Mouse (Mus musculus): ENCODE results near the gene Olfr370. TPM values are rescaled to one million over a fixed set of nuclear protein-coding genes. Genes with fewer than 3 reads are reported as not detected.

Gene Olfr370
- total RNA-seq, 1 experiment = not detected

DNA sequence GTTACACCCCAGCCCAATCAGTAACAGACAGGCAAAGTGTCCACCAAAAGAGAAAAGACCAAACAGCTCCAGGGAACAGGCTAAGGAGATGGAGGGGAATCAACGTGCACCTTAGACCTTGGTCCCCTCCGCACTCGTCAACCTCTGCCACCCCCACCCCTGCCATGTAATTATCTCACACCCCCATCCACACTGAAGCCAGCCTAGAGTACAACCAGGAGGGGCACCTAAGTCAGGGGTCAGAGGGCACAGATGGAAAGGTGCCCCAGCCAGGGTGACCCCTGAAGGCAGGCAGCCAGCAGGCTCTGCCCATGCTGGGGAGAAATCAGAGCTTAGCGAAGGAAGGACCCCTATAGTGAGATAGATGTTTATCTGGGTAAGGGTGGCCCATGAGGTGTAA lies 41.3 kb downstream of the Olfr370 start:
- Histone ChIP-seq H3K4me3 (ENCODE audit: insufficient read depth in 1 of 2, low read depth in 1 of 2, low read length in 2 of 2, poor library complexity in 1 of 2, severe bottlenecking in 1 of 2) (no peak overlapping the region), H3K9ac (ENCODE audit: insufficient read depth, low read depth, low read length, poor library complexity, severe bottlenecking) (no peak overlapping the region), H3K36me3 (ENCODE audit: control insufficient read depth, insufficient read depth, low read length, poor library complexity, severe bottlenecking) (peaks cover 18% of the 10 kb centered on the region), H3K4me1 (ENCODE audit: control insufficient read depth in 2 of 2, insufficient read depth in 2 of 2, low read length in 2 of 2, poor library complexity in 1 of 2) (peaks cover 4 to 48% of the 10 kb centered on the region in 2 experiments; a peak in 3 of 4 replicates), H3K27ac (ENCODE audit: insufficient read depth, low read depth, low read length, poor library complexity, severe bottlenecking) (no peak overlapping the region), H3K9me3 (ENCODE audit: control insufficient read depth, insufficient read depth, low read depth, low read length) (no peaks in the 10 kb centered on the region)
- no peak for DNase-seq (ENCODE audit: low read depth, low spot score)
- in situ Hi-C loops (cut with MboI; ENCODE audit: low sequenced_read_pairs in 2 of 2, unreplicated experiment in 2 of 2) = no loop called here
- TF ChIP-seq CHD2 (IDR thresholded peaks at IDR 0.05; ENCODE audit: low read depth, low read length) = no peak
- TF ChIP-seq ZC3H11A (IDR thresholded peaks at IDR 0.05; ENCODE audit: borderline replicate concordance, low read depth, low read length) = no peak
- TF ChIP-seq ZNF384 (IDR thresholded peaks at IDR 0.05; ENCODE audit: low read depth, low read length) = no peak
- TF ChIP-seq HCFC1 (IDR thresholded peaks at IDR 0.05; ENCODE audit: borderline replicate concordance, insufficient read depth, low read length) = no peak
- TF ChIP-seq MAFK (IDR thresholded peaks at IDR 0.05; ENCODE audit: insufficient read depth, low read depth, low read length) = no peak

DNA sequence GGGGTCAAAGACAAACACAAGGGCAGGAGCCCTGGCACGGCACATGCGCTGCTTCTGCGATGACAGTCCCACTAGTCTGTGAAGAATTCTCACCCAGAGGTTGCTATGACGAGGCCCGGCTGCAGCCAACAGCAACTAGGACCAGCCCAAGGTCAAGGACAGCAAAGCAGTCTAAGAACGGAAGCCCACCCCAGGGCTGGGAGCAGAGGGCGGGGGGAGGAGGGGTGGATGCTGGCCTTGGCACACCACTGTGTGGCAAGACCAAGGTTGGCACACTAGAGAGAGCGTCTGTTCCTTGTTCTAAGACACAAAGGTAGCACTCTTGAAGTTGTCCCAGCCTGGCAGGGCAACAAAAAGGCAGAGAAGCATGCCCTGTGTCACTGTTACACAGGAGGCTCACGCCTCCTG lies 41.8 kb downstream of the Olfr370 start:
- in situ Hi-C loops (cut with MboI; ENCODE audit: low sequenced_read_pairs in 2 of 2, unreplicated experiment in 2 of 2) = no loop called here

DNA sequence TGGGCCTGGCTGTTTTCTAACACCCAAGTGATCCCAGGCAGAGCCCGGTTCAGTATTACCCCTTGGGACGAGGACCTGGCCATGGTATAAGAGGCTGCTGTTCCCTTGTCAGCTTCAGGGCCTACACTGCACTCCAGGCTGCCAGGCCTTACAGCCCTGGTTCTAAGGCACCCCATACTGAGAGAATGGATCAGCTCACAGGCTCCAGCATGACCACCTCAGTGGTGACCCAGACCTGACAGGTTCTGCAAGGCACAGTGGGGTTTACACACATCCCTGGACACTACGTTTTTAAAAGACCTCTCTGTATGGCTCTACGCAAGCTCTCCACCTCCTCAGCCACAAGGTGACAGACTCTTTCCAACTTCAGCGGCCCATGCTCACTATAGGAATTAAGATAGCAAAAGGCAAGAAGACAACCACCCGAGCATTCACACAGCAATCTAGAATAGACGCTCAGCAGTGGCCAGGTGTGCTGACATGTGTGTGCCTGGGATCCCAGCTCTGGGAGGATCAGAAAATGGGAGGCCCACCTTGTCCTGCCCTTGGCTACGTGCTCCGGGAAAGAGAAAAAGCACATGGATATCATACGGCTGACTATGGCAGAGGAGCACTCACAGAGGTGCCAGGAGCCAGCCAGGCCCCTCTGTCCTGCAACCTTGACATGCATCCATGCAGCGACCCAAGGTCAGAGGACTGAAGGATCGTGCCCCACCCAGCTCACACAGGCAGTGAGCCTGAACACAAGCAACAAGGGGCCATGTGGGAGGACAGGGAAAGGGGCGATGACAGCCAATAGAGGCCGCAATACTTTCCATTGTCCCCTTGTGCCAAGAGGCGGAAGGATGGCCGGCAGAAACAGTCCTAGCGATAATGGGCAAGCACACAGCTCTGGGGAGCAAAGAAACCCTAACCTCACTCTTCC lies 42.8 kb downstream of the Olfr370 start:
- in situ Hi-C loops (cut with MboI; ENCODE audit: low sequenced_read_pairs in 2 of 2, unreplicated experiment in 2 of 2) = no loop called here
- TF ChIP-seq ZC3H11A (IDR thresholded peaks at IDR 0.05; ENCODE audit: borderline replicate concordance, low read depth, low read length) (no peak), CHD2 (IDR thresholded peaks at IDR 0.05; ENCODE audit: low read depth, low read length) (no peak), MAFK (IDR thresholded peaks at IDR 0.05; ENCODE audit: insufficient read depth, low read depth, low read length) (no peak), HCFC1 (IDR thresholded peaks at IDR 0.05; ENCODE audit: borderline replicate concordance, insufficient read depth, low read length) (no peak), ZNF384 (IDR thresholded peaks at IDR 0.05; ENCODE audit: low read depth, low read length) (no peak)
- H3K4me3 ChIP-seq (ENCODE audit: insufficient read depth in 1 of 2, low read depth in 1 of 2, low read length in 2 of 2, poor library complexity in 1 of 2, severe bottlenecking in 1 of 2) = no peak overlapping the region
- H3K9me3 ChIP-seq (ENCODE audit: control insufficient read depth, insufficient read depth, low read depth, low read length) = no peaks in the 10 kb centered on the region
- H3K27ac ChIP-seq (ENCODE audit: insufficient read depth, low read depth, low read length, poor library complexity, severe bottlenecking) = no peak overlapping the region
- peaks cover 4 to 50% of the 10 kb centered on the region in 2 experiments; a peak in 3 of 4 replicates for H3K4me1 ChIP-seq (ENCODE audit: control insufficient read depth in 2 of 2, insufficient read depth in 2 of 2, low read length in 2 of 2, poor library complexity in 1 of 2)
- H3K9ac ChIP-seq (ENCODE audit: insufficient read depth, low read depth, low read length, poor library complexity, severe bottlenecking) = no peak overlapping the region
- H3K36me3 ChIP-seq (ENCODE audit: control insufficient read depth, insufficient read depth, low read length, poor library complexity, severe bottlenecking) = peaks cover 5% of the 10 kb centered on the region; the same call in 1 of the 2 replicates
- DNase-seq (ENCODE audit: low read depth, low spot score) = no peak

More for the DNA sequence above, 41.8 kb downstream of the Olfr370 start:
- Histone ChIP-seq H3K27ac (ENCODE audit: insufficient read depth, low read depth, low read length, poor library complexity, severe bottlenecking) (no peak overlapping the region), H3K9me3 (ENCODE audit: control insufficient read depth, insufficient read depth, low read depth, low read length) (no peaks in the 10 kb centered on the region), H3K36me3 (ENCODE audit: control insufficient read depth, insufficient read depth, low read length, poor library complexity, severe bottlenecking) (peaks cover 14% of the 10 kb centered on the region; the same call in 1 of the 2 replicates), H3K9ac (ENCODE audit: insufficient read depth, low read depth, low read length, poor library complexity, severe bottlenecking) (no peak overlapping the region), H3K4me1 (ENCODE audit: control insufficient read depth in 2 of 2, insufficient read depth in 2 of 2, low read length in 2 of 2, poor library complexity in 1 of 2) (peaks cover 4 to 50% of the 10 kb centered on the region in 2 experiments; a peak in 3 of 4 replicates), H3K4me3 (ENCODE audit: insufficient read depth in 1 of 2, low read depth in 1 of 2, low read length in 2 of 2, poor library complexity in 1 of 2, severe bottlenecking in 1 of 2) (no peak overlapping the region)
- no peak for TF ChIP-seq ZNF384 (IDR thresholded peaks at IDR 0.05; ENCODE audit: low read depth, low read length)
- no peak for TF ChIP-seq MAFK (IDR thresholded peaks at IDR 0.05; ENCODE audit: insufficient read depth, low read depth, low read length)
- TF ChIP-seq CHD2 (IDR thresholded peaks at IDR 0.05; ENCODE audit: low read depth, low read length) = no peak
- no peak for TF ChIP-seq HCFC1 (IDR thresholded peaks at IDR 0.05; ENCODE audit: borderline replicate concordance, insufficient read depth, low read length)
- TF ChIP-seq ZC3H11A (IDR thresholded peaks at IDR 0.05; ENCODE audit: borderline replicate concordance, low read depth, low read length) = no peak
- DNase-seq (ENCODE audit: low read depth, low spot score) = no peak

DNA sequence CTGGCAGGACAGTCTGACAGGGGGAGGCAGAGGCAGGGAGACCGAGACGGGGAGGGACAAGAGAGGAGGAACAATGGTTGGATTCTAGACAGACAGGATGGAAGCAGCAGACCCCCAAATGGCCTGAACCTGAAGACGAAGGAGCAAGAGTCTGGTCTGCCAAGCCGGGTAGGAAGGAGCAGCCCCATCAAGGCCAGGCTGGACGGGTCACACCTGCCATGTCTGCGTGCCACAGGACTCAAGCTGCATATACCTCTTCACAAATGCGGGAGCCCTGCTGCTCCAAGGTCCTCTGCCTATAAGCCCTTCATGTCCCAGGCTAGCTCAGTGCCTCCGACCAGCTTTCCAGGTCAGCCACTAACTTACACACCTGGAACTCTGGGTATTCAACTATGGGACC lies 44.1 kb downstream of the Olfr370 start:
- Histone ChIP-seq H3K9ac (ENCODE audit: insufficient read depth, low read depth, low read length, poor library complexity, severe bottlenecking) (no peak overlapping the region), H3K27ac (ENCODE audit: insufficient read depth, low read depth, low read length, poor library complexity, severe bottlenecking) (no peak overlapping the region), H3K9me3 (ENCODE audit: control insufficient read depth, insufficient read depth, low read depth, low read length) (no peaks in the 10 kb centered on the region), H3K36me3 (ENCODE audit: control insufficient read depth, insufficient read depth, low read length, poor library complexity, severe bottlenecking) (peaks cover 3% of the 10 kb centered on the region; the same call in 1 of the 2 replicates), H3K4me3 (ENCODE audit: insufficient read depth in 1 of 2, low read depth in 1 of 2, low read length in 2 of 2, poor library complexity in 1 of 2, severe bottlenecking in 1 of 2) (no peak overlapping the region), H3K4me1 (ENCODE audit: control insufficient read depth in 2 of 2, insufficient read depth in 2 of 2, low read length in 2 of 2, poor library complexity in 1 of 2) (peaks cover 2 to 39% of the 10 kb centered on the region in 2 experiments; a peak in 3 of 4 replicates)
- TF ChIP-seq HCFC1 (IDR thresholded peaks at IDR 0.05; ENCODE audit: borderline replicate concordance, insufficient read depth, low read length) = no peak
- no peak for TF ChIP-seq CHD2 (IDR thresholded peaks at IDR 0.05; ENCODE audit: low read depth, low read length)
- no peak for TF ChIP-seq ZNF384 (IDR thresholded peaks at IDR 0.05; ENCODE audit: low read depth, low read length)
- TF ChIP-seq MAFK (IDR thresholded peaks at IDR 0.05; ENCODE audit: insufficient read depth, low read depth, low read length) = no peak
- DNase-seq (ENCODE audit: low read depth, low spot score) = no peak
- in situ Hi-C loops (cut with MboI; ENCODE audit: low sequenced_read_pairs in 2 of 2, unreplicated experiment in 2 of 2) = no loop called here
